Mouse (Mus musculus): ENCODE measurements around the gene Hist1h2bh.
"Not testable (repeated sequence)": the region's sequence is repeated elsewhere in the genome, so short reads cannot be mapped to it uniquely, and the experiment has no call there.

The Hist1h2bh gene

DNA sequence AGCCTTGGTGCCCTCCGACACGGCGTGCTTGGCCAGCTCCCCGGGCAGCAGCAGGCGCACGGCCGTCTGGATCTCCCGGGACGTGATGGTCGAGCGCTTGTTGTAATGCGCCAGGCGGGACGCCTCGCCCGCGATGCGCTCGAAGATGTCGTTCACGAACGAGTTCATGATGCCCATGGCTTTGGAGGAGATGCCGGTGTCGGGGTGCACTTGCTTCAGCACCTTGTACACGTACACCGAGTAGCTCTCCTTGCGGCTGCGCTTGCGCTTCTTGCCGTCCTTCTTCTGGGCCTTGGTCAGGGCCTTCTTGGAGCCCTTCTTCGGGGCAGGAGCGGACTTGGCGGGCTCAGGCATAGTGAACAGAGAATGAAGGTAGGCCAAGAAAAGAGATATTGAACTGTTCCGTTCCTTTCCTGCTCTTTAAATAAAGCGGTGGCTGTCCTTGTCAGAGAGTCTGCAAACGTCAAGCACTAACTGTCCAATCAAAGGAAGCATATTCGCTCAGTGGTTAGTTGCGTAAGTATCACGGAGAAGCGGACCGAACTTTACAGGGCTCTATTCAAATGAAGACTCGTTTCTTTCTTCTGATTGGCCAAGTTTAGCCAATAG is at the start of gene Hist1h2bh:
Gene Hist1h2bh, minus strand, starts transcription at position 394 of the 609 bp plus-strand sequence.
- DNase-seq: peak; percentile 49 to 78

GRCm38 (mm10) chr13:23592614-23593013 is 49.4 kb upstream of the Hist1h2bh start:
- no peak for DNase-seq

- DNase-seq: not testable (repeated sequence)
Measured at GRCm38 (mm10) chr13:23591886-23592285, 48.7 kb upstream of the Hist1h2bh start.

- DNase-seq: no peak
Measured at GRCm38 (mm10) chr13:23591206-23591605, 48.0 kb upstream of the Hist1h2bh start.

DNA sequence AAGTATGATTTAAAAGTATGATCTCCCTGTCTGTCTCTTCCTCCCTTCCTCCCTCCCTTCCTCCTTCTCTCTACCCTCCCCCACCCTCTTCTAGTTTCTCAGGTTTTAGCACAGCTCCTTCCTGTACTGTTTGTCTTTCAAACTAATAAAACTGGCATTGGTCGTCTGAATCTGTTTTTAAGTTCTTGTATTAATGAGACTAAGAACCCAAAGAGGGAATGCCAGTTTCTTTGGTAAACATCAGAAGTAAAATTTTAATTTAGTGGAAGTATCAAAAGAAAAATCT is 43.7 kb upstream of the Hist1h2bh start:
- DNase-seq: no peak

- DNase-seq: no peak
Measured at GRCm38 (mm10) chr13:23586099-23586939, 43.1 kb upstream of the Hist1h2bh start.

- peak; percentile 65 to 81 for DNase-seq
Measured at GRCm38 (mm10) chr13:23585442-23586098, 42.4 kb upstream of the Hist1h2bh start.

DNA sequence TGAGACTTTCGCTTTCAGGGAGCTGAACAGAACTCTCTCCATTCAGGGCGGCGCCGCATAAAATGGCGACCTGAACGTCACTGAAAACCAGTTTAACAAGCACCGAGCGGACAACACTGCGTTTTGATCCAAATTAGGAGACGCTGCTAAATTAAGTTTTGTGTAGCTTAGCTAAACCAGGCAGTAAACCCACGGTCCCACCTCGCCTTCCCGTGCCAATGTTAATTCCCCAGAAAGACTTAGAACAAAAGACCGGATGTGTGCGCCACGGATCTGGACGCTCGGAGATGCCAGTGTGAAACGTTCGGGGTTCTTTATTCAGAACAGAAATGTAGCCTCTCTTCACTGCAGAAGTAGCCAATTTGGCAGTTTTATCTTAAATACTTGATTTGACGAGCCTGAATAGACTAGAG is 41.8 kb upstream of the Hist1h2bh start:
- peak; percentile 41 to 62 for DNase-seq

- DNase-seq: no peak
Measured at GRCm38 (mm10) chr13:23584331-23584730, 41.1 kb upstream of the Hist1h2bh start.

- DNase-seq: no peak
Measured at GRCm38 (mm10) chr13:23583387-23584068, 40.3 kb upstream of the Hist1h2bh start.

GRCm38 (mm10) chr13:23582219-23583056 is 39.2 kb upstream of the Hist1h2bh start:
- no peak for DNase-seq

DNA sequence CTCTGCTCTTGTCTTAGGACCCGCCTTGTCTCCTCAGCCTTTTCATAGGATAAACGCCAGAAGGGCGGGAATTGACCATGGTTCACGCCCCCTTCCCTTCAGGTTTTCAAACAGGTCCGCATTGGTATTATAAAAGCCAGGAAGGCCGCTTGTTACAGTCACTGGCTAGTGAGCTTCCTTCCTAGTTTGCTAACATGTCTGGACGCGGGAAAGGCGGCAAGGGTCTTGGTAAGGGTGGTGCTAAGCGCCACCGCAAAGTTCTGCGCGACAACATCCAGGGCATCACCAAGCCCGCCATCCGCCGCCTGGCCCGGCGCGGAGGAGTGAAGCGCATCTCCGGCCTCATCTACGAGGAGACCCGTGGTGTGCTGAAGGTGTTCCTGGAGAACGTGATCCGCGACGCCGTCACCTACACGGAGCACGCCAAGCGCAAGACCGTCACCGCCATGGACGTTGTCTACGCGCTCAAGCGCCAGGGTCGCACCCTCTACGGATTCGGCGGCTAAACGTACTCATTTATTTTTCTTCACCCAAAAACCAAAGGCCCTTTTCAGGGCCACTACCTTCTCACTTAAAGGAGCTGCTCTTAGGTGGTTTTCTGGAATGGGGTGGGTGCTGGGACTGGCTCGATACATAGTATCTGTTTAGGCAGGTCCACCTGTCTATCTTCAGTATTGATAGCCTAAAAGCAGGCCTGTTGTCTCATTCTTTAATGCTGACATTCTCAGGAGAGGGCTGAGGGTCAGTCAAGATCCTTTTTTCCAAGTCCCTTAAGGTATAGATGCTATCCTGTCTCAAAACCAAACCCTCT is 38.4 kb upstream of the Hist1h2bh start, which contains the start of gene Hist1h4d:
Gene Hist1h4d, plus strand, starts transcription at position 191 of the 811 bp plus-strand sequence.
- DNase-seq: peak; percentile 89 to 97

- no peak for DNase-seq
Measured at GRCm38 (mm10) chr13:23577835-23578234, 34.6 kb upstream of the Hist1h2bh start.

DNA sequence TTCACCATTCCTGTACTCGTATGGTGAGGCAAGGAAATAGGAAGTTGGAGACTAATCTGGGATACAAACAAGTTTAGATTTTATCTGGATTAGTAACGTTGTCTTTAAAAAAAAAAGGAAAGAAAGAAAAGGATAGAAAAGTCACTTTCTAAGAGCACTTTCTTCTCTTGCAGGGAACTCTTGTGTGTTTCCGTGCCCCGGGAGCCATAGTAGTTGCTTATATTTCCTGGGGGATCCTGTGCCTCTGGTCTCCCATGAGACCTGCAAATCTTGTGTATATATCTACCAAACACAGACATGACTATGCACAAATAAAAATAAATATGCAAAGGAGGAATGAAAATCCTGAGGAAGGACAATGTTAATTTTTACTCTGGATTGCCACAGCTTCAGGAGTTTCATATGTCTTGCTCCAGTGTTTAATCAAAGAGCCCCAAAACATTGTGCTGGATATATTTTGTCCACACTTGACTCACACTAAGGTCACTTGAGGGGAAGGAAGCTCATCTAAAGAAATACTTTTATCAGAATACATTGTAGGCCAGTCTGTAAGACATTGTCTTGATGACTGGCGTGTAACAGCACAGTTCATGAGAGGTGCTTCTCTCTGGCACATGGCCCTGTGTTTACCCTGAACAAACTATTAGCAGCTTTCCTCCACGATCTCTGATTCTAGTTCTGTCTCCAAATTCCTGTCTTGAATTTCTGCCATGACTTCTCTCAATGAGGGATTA is 33.9 kb upstream of the Hist1h2bh start:
- no peak for DNase-seq

- no peak for DNase-seq
Measured at GRCm38 (mm10) chr13:23576351-23576881, 33.2 kb upstream of the Hist1h2bh start.

DNA sequence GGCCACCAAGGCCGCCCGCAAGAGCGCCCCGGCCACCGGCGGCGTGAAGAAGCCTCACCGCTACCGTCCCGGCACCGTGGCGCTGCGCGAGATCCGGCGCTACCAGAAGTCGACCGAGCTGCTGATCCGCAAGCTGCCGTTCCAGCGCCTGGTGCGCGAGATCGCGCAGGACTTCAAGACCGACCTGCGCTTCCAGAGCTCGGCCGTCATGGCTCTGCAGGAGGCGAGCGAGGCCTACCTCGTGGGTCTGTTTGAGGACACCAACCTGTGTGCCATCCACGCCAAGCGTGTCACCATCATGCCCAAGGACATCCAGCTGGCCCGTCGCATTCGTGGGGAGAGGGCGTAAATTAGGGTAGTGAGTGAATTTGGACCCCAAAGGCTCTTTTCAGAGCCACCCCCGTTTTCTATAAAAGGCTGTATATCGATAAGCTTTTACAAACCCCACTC is 32.7 kb upstream of the Hist1h2bh start:
- DNase-seq: peak in 1 of 2 experiments; percentile 32

DNA sequence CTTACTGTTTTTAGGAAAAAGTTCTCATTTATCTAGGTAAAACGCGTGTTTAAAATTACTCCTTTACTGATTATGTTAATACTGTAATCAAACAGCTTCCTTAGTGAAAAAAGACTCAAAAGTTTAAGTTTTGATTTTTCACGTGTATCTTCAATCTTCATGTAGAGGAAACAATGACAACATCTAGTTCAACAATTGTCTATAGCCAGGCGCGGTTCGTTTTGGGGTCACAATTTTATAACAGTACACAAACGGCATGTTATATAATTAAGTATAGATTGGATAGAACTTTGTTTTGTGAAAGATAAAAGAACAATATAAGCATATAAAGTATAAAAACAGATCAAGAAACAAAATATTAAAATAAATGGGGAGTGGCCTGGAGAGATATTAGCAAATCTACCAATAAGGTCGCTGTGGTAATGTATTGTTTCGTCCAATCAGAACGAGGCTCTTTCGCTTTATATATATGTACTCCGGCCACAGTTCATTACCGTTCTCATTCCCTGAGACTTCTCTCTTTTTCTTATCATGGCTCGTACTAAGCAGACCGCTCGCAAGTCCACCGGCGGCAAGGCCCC is 32.2 kb upstream of the Hist1h2bh start, which contains the start of gene Hist1h3d:
Gene Hist1h3d, plus strand, starts transcription at position 493 of the 581 bp plus-strand sequence.
- peak in 1 of 2 experiments; percentile 32 for DNase-seq

DNA sequence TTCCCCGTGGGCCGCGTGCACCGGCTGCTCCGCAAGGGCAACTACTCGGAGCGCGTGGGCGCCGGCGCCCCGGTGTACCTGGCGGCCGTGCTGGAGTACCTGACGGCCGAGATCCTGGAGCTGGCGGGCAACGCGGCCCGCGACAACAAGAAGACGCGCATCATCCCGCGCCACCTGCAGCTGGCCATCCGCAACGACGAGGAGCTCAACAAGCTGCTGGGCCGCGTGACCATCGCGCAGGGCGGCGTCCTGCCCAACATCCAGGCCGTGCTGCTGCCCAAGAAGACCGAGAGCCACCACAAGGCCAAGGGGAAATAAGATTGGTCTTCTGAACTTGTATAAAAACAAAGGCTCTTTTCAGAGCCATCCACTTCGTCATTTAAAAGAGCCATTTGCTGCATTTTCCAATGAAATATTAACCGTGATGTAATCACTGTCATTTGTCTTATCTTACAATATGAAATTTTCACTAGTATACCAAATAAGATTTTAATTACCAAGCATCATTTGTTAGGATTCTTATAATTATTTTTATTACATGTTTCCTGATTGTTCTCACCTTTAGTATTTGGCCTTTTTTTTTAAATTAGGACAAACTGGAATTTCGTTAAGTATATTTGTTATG is 31.5 kb upstream of the Hist1h2bh start:
- DNase-seq: not testable (repeated sequence)

DNA sequence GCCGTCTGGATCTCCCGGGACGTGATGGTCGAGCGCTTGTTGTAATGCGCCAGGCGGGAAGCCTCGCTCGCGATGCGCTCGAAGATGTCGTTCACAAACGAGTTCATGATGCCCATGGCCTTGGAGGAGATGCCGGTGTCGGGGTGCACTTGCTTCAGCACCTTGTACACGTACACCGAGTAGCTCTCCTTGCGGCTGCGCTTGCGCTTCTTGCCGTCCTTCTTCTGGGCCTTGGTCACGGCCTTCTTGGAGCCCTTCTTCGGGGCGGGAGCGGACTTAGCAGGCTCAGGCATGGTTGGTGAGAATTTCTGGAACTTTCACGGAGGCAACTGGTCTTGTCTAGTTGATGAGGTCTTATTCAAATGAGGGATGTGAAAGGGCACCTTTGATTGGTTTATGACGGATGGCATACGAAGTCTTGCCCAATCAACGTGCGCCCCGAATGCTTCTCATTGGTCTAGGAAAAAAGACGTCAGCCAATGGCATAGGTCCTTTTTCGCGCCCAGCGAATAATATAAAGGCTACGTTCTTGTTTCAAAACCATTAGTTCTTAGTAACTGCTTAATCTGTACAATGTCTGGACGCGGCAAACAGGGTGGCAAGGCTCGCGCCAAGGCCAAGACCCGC is 30.8 kb upstream of the Hist1h2bh start, which contains the start of the genes Hist1h2bf and Hist1h2ad:
Gene Hist1h2bf, minus strand, starts transcription at position 299 of the 627 bp plus-strand sequence.
Gene Hist1h2ad, plus strand, starts transcription at position 484 of the 627 bp plus-strand sequence.
- DNase-seq: peak; percentile 81 to 94
